Mouse (Mus musculus) CH12.LX (cell line): ENCODE measurements around the gene Olfr1055.

Experiments used
- CHD2 ChIP-seq: IDR thresholded peaks from 2 replicates; pipeline ENCODE4 v1.6.1; 2011; ENCODE audit warnings: low read length, improper control_type of control experiment
- CTCF ChIP-seq, 2 experiments: IDR thresholded peaks in 1 of 2; conservative IDR thresholded peaks in 1 of 2; 2 replicates each; pipeline ENCODE4 v1.5.1; 2011 to 2012; ENCODE audit warnings: low read depth in 2 of 2, low read length in 2 of 2, improper control_type of control experiment in 1 of 2, inconsistent platforms in 1 of 2, mild to moderate bottlenecking in 1 of 2, moderate library complexity in 1 of 2
- EP300 ChIP-seq: IDR thresholded peaks from 2 replicates; pipeline ENCODE4 v1.6.1; 2011; ENCODE audit warnings: low read length, improper control_type of control experiment
- MAX ChIP-seq: IDR thresholded peaks from 2 replicates; pipeline ENCODE4 v1.6.1; 2011; ENCODE audit warnings: low read length, improper control_type of control experiment
- POLR2A ChIP-seq: IDR thresholded peaks from 2 replicates; pipeline ENCODE4 v1.6.1; 2011; ENCODE audit warnings: low read depth, mild to moderate bottlenecking, improper control_type of control experiment, low read length
- RAD21 ChIP-seq: IDR thresholded peaks from 2 replicates; pipeline ENCODE4 v1.6.1; 2011; ENCODE audit warnings: low read depth, mild to moderate bottlenecking, low read length, improper control_type of control experiment, moderate library complexity
- SIN3A ChIP-seq: IDR thresholded peaks from 2 replicates; pipeline ENCODE4 v1.6.1; 2012; ENCODE audit warnings: low read length, improper control_type of control experiment, inconsistent platforms
- TBP ChIP-seq: conservative IDR thresholded peaks from 2 replicates; pipeline ENCODE4 v1.6.1; 2011; ENCODE audit warnings: low read depth, low read length, improper control_type of control experiment

- TF ChIP-seq CTCF (conservative IDR thresholded peaks at IDR 0.05 in 1 of 2, IDR thresholded peaks at IDR 0.05 in 1 of 2; ENCODE audit: low read depth in 2 of 2, low read length in 2 of 2), result no peak
- no peak for TF ChIP-seq EP300
- TF ChIP-seq SIN3A, result no peak
- TF ChIP-seq CHD2, result no peak
- no peak for TF ChIP-seq POLR2A
- TF ChIP-seq MAX, result no peak
- TF ChIP-seq TBP, result no peak
- no peak for TF ChIP-seq RAD21
Observed at GRCm38 (mm10) chr2:86350184-86350583, at the start of gene Olfr1055.
